Mouse (Mus musculus) neural tube, embryonic 14.5 days (tissue): ENCODE measurements at regions not wholly inside any gene's neighbourhood (a gene's known extent, or its start where the extent isn't known, plus 50 kb on each side); places are given as distances from the start of the nearest gene placed in this dataset.

Experiments used
- ATAC-seq: fragments of 200-750 bp; cut with Nextera tagmentation; 2 replicates; pipeline ENCODE4 v1.8.0; 2017; ENCODE audit warnings: low read depth, mild to moderate bottlenecking, moderate TSS enrichment, moderate library complexity
- H3K27ac ChIP-seq: fragments of 300-500 bp; sonication (generic); 2 replicates; pipeline ENCODE4 v1.5.1; 2014; ENCODE audit warnings: low read depth, mild to moderate bottlenecking, control low read depth, low read length, moderate library complexity, mixed read lengths
- H3K27me3 ChIP-seq: fragments of 300-500 bp; sonication (generic); 2 replicates; pipeline ENCODE4 v1.6.1; 2014; ENCODE audit warnings: low read length; ENCODE audit not compliant: control insufficient read depth, insufficient read depth
- H3K36me3 ChIP-seq: fragments of 300-500 bp; sonication (generic); 2 replicates; pipeline ENCODE4 v1.6.1; 2014; ENCODE audit warnings: low read length, mixed read lengths; ENCODE audit not compliant: control insufficient read depth, insufficient read depth
- H3K4me1 ChIP-seq: fragments of 300-500 bp; sonication (generic); 2 replicates; pipeline ENCODE4 v1.6.1; 2014; ENCODE audit warnings: low read length; ENCODE audit not compliant: control insufficient read depth, insufficient read depth
- H3K4me2 ChIP-seq: fragments of 300-500 bp; sonication (generic); 2 replicates; pipeline ENCODE4 v1.6.1; 2014; ENCODE audit warnings: mild to moderate bottlenecking, low read depth, low read length, control low read depth
- H3K4me3 ChIP-seq: fragments of 300-500 bp; sonication (generic); 2 replicates; pipeline ENCODE4 v1.5.1; 2014; ENCODE audit warnings: low read depth, low read length, control low read depth, mixed read lengths
- H3K9ac ChIP-seq: fragments of 300-500 bp; sonication (generic); replicated peaks from 2 replicates; pipeline ENCODE4 v1.6.1; 2014; ENCODE audit warnings: low read depth, mild to moderate bottlenecking, control low read depth, low read length, mixed read lengths
- H3K9me3 ChIP-seq: fragments of 300-500 bp; sonication (generic); 2 replicates; pipeline ENCODE4 v1.6.1; 2016; ENCODE audit warnings: low read length; ENCODE audit not compliant: control insufficient read depth
- WGBS: fragments of 180-500 bp; shearing (Covaris S2); extraction: QIAGEN DNeasy Blood & Tissue Kit; methylation state at CpG from one replicate; pipeline ENCODE4 v1.1.7; 2014; 5-methylcytosine and 5-hydroxymethylcytosine counted together

DNA sequence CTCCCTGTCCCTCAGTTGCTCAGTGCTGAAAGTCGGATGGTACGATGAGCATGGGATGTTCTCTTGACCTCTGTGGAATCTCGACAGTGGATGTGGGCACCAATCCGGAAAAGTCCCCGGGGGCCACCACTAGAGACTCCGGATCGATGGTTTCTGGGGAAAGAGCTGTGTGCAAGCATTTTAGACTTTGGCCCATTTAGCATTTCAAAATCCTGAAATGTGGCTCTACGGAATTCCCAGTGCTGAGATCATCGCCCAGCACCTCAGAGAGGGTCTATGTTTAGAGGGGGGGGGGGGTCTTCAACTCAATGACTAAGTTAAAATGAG, 68.6 kb downstream of the Tomm20 start:
- Histone ChIP-seq H3K9ac (no peak overlapping the region), H3K9me3 (no peaks in the 10 kb centered on the region), H3K4me1 (no peaks in the 10 kb centered on the region), H3K36me3 (no peaks in the 10 kb centered on the region), H3K27ac (no peak overlapping the region), H3K27me3 (no peaks in the 10 kb centered on the region), H3K4me3 (no peak overlapping the region), H3K4me2 (no peak overlapping the region)
- ATAC-seq = no peak
- WGBS = 81% methylated on average over 9 of the region's 9 CpGs

DNA sequence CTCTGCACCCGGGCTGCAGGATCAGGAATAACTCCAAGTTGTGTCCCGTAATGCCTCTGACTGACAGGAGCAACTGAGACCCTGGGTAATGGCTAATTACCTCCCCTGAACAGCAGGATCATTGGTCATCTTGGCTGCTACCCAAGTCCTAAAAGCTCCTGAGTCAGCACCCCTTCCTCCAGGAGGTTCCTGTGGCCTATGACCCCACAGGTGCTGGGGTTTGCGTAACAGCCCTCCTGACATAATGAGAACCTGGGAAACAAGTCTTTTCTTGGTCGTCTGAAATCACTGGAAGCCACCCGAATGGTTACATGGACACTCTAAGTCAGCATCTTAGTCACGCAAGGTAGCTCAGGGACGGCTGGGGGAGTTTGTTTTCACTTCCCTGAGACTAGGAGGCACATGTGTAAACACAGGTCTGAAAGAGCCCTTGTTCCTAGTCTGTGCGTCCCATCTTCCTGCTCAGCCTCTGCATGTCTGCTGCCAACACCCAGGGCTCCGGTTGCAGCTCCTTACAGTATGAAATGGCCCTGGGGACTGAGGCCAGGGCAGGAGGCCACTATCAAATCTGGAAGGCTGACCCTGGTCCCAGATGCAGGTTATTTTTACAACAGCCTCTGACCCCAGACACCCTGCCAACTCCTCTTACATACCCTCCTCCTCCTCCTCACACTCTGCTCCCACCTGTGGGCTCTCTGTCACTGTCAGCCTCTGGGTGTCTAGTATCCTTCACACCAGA, 69.2 kb downstream of the Tomm20 start:
- WGBS = 63% methylated on average over 9 of the region's 9 CpGs

DNA sequence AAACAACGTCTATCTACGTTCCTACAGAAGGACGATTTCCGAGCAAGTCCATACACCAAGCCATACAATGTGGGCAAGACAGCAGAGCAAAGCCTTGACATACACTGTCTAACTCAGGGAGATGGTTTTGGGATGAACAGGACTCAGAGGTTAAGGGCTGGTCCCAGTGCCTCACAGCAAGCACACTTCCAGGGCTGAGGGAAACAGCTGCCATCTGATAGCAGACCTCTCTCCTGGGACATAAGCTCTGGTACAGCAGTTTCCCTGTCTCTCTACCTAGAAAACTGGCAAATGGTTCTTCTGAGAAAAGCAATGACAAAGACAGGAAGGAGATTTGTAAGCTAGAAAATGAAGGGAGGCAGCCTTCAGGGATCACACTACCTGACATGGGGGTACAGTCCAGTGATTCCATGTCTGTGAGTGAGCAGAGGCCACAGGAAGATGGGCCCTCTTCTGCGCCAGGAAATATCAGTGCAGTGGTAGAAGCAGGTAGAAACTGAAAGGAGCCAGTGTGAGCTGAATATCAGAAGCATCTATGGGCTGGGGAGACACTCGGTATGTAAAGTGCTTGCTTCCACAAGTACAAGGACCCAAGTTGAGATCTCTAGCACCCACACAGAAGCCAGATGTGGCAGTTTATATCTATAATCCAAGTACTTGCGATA, 70.0 kb downstream of the Tomm20 start:
- Histone ChIP-seq H3K4me2 (no peak overlapping the region), H3K4me3 (no peak overlapping the region), H3K27me3 (no peaks in the 10 kb centered on the region), H3K4me1 (no peaks in the 10 kb centered on the region), H3K27ac (no peak overlapping the region), H3K9me3 (no peaks in the 10 kb centered on the region), H3K36me3 (no peaks in the 10 kb centered on the region), H3K9ac (no peak overlapping the region)
- WGBS = 91% methylated on average over 7 of the region's 7 CpGs
- ATAC-seq = no peak

More for the DNA sequence above, 69.2 kb downstream of the Tomm20 start:
- Histone ChIP-seq H3K9me3 (no peaks in the 10 kb centered on the region), H3K9ac (no peak overlapping the region), H3K4me1 (no peaks in the 10 kb centered on the region), H3K36me3 (no peaks in the 10 kb centered on the region), H3K4me3 (no peak overlapping the region), H3K4me2 (no peak overlapping the region), H3K27me3 (no peaks in the 10 kb centered on the region), H3K27ac (no peak overlapping the region)
- no peak for ATAC-seq

DNA sequence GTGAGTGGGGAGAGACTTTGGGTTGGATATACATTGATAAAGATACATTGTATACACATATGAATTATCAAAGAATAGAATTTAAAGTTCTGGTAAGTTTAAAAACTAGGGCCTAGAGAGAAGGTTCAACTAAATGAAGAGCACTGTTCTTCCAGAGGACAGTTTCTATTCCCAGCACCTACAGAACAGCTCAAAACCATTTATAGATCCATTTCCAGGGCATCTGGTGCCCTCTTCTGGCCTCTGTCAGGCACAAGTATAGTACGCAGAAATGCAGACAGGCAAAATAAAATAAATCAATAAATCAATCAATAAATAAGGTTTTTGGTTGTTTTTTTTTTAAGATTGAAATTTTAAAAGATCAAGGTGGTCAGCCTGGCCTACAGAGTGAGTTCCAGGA, 70.8 kb downstream of the Tomm20 start:
- Histone ChIP-seq H3K4me3 (no peak overlapping the region), H3K9ac (no peak overlapping the region), H3K9me3 (no peaks in the 10 kb centered on the region), H3K36me3 (no peaks in the 10 kb centered on the region), H3K4me1 (no peaks in the 10 kb centered on the region), H3K4me2 (no peak overlapping the region), H3K27ac (no peak overlapping the region), H3K27me3 (no peaks in the 10 kb centered on the region)
- WGBS = 97% methylated on average over 1 of the region's 1 CpGs
- no peak for ATAC-seq

DNA sequence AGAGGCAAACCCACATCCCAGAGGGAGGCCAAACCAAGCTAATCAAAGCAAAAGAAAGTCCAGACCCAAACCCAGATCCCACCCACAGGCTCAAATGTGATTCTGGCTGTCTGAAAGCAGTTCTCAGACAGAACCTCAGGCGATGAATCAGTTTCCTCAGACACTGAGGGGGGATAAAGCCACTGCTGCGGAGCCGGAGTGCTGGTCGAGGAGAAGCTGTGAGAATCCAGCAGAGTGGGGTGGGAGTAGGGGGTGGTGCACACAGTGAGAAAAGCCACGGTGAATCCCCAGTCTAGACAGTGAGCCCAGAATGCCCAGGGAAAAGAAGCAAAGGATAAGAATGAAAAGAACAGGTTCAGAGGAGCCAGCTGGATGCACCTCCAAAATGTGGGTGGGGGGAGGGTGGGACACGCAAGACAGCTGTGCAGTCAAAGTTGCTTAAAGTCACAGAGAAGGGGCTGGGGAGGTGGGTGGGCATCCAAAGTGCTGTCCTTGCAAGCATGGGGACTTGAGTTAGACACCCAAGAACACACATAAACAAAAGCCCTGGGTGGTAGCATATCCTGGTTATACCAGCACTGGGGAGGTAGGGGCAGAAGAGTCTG, 71.4 kb downstream of the Tomm20 start:
- ATAC-seq = no peak
- Histone ChIP-seq H3K9me3 (no peaks in the 10 kb centered on the region), H3K4me1 (no peaks in the 10 kb centered on the region), H3K36me3 (no peaks in the 10 kb centered on the region), H3K4me2 (no peak overlapping the region), H3K27me3 (no peaks in the 10 kb centered on the region), H3K27ac (no peak overlapping the region), H3K4me3 (no peak overlapping the region), H3K9ac (no peak overlapping the region)
- WGBS = 80% methylated on average over 6 of the region's 6 CpGs

DNA sequence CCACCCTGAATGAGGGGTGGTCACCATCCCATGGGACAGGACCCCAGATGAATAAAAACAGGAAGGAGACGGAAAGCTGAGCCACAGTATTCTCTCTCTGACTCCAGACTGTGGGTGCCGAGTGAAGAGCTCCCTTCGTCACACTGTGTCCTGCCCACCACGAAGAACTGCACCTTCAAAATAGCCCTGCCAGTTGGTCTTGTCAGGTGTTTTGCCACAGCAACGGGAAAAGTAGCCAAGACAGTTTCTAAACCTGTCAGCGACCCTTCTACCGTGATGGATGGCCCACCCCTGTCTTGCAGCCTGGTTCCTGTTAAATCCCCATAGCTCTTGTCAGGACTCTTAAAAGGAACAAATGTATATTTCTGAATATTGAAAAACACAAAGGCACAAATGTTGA, 72.3 kb downstream of the Tomm20 start:
- ATAC-seq = no peak
- Histone ChIP-seq H3K36me3 (no peaks in the 10 kb centered on the region), H3K9me3 (no peaks in the 10 kb centered on the region), H3K27me3 (no peaks in the 10 kb centered on the region), H3K9ac (no peak overlapping the region), H3K4me2 (no peak overlapping the region), H3K4me1 (no peaks in the 10 kb centered on the region), H3K4me3 (no peak overlapping the region), H3K27ac (no peak overlapping the region)
- 80% methylated on average over 7 of the region's 7 CpGs for WGBS

DNA sequence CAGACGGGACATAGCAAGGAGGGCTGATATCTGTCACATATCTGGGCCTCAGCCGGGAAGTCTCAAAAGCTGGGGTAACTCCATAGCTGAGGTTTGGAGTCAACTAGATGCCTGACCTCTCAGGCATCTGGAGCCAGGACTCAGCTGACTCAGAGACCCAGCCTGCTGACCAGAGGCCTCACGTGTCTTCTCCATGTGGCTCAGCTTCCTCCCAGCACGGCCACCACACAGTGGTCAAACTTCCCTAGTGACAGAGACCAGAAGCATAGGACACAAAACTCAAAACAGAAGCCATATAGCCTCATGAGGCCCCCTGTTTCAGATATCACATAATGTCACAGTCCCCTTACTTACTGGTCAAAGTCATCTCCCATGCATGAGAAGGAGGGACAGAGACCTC, 73.1 kb downstream of the Tomm20 start:
- Histone ChIP-seq H3K27ac (no peak overlapping the region), H3K4me1 (no peaks in the 10 kb centered on the region), H3K36me3 (no peaks in the 10 kb centered on the region), H3K9me3 (no peaks in the 10 kb centered on the region), H3K27me3 (no peaks in the 10 kb centered on the region), H3K9ac (no peak overlapping the region), H3K4me2 (no peak overlapping the region), H3K4me3 (no peak overlapping the region)
- ATAC-seq = no peak
- WGBS = 91% methylated on average over 4 of the region's 4 CpGs

DNA sequence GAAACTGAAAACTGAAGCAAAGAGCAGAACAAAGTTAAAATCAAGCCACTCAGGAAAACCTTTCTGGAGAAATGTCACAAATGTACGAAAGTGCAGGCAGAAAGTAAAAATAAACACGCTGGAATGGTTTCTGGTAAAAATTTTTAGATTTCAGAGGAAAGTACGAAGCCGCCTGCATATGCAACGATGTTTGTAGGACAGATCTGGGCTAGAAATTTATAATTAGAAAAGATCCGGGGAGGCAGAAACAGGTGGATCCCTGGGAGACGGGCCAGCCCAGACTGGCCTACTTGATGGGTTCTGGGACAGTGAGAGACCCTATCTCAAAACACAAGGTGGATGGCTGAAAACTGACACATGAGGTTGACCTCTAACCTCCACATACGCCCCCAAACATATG, 73.5 kb downstream of the Tomm20 start:
- no peak overlapping the region for H3K9ac ChIP-seq
- no peak for ATAC-seq
- no peaks in the 10 kb centered on the region for H3K27me3 ChIP-seq
- no peak overlapping the region for H3K27ac ChIP-seq
- no peak overlapping the region for H3K4me2 ChIP-seq
- no peaks in the 10 kb centered on the region for H3K9me3 ChIP-seq
- no peaks in the 10 kb centered on the region for H3K4me1 ChIP-seq
- H3K36me3 ChIP-seq = no peaks in the 10 kb centered on the region
- no peak overlapping the region for H3K4me3 ChIP-seq
- WGBS = 89% methylated on average over 8 of the region's 8 CpGs

DNA sequence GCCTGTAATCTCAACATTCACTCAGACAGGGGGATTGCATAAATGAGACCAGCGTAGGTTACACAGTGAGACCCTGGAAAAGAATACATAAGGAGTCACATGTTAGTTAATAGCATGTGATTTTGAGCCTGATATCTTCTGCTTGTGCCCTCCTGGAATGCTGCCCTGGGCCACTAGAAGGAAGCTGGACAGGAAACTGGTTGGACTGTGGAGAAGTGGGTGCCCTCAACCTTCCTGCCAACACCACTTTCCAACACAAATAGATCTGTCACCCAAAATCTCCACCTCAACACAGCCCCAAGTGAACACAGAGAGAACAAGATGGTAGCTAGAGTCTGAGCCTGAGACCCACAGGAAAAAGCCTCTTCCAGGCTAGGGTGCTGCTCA, 76.2 kb downstream of the Tomm20 start:
- no peak for ATAC-seq
- no peak overlapping the region for H3K9ac ChIP-seq
- H3K9me3 ChIP-seq = no peaks in the 10 kb centered on the region
- WGBS = 82% methylated on average over 1 of the region's 1 CpGs
- no peak overlapping the region for H3K4me2 ChIP-seq
- no peaks in the 10 kb centered on the region for H3K27me3 ChIP-seq
- no peaks in the 10 kb centered on the region for H3K36me3 ChIP-seq
- no peak overlapping the region for H3K27ac ChIP-seq
- no peak overlapping the region for H3K4me3 ChIP-seq
- H3K4me1 ChIP-seq = no peaks in the 10 kb centered on the region
